Comparison of ENCODE assay signal across 9 mouse cellular contexts in genomic region chr13:21275815-21276550, GRCm38 (mm10). TPM values are rescaled to one million over a fixed set of nuclear protein-coding genes. Genes with fewer than 3 reads are reported as not detected.
DNase-seq lines count a peak whose midpoint lies in the region; ATAC-seq lines count a peak whose summit lies in the region.
"Had no signal": no experiment of that assay in that cellular context is flagged by ENCODE, and none has a peak within 500 bp of the region (broad histone marks: within the 10 kb centered on the region; RNA-seq: fewer than 3 reads in every experiment).

No protein-coding gene starts in this region.

- WGBS in forebrain, embryonic 10.5 days = under 1% methylated on average over 25 of the region's 25 CpGs
- WGBS in neural tube, embryonic 15.5 days = under 1% methylated on average over 25 of the region's 25 CpGs

- peaks cover 23% of the 10 kb centered on the region for H3K4me1 ChIP-seq in forebrain, embryonic 10.5 days
- peaks cover 7% of the 10 kb centered on the region; the same call in 1 of the 2 replicates for H3K4me1 ChIP-seq in neural tube, embryonic 15.5 days

- H3K4me2 ChIP-seq in neural tube, embryonic 15.5 days = peak overlapping the region; percentile 80

- peak overlapping the region; percentile 56 for H3K9ac ChIP-seq in neural tube, embryonic 15.5 days (replicated peaks)

- H3K4me3 ChIP-seq in forebrain, embryonic 10.5 days = peak overlapping the region; percentile 70
- H3K4me3 ChIP-seq in neural tube, embryonic 15.5 days (replicated peaks) = peak overlapping the region; percentile 59

- H3K27ac ChIP-seq in forebrain, embryonic 10.5 days = peak overlapping the region; percentile 85
- no peak overlapping the region for H3K27ac ChIP-seq in neural tube, embryonic 15.5 days (replicated peaks)

- H3K9me3 ChIP-seq in forebrain, embryonic 10.5 days = no peaks in the 10 kb centered on the region
- H3K9me3 ChIP-seq in neural tube, embryonic 15.5 days (replicated peaks) = no peaks in the 10 kb centered on the region

- intact Hi-C loops in heart, postnatal 25 days (cut with DNase I) = loop anchor here (2.0 to 5.0 kb wide), 3 partner anchors 41 to 436 kb away; no protein-coding TSS in a partner anchor

- H3K36me3 ChIP-seq in forebrain, embryonic 10.5 days (replicated peaks) = no peaks in the 10 kb centered on the region
- no peaks in the 10 kb centered on the region for H3K36me3 ChIP-seq in neural tube, embryonic 15.5 days

- DNase-seq in MEL-GATA-1-ER (ENCODE audit: extremely low read depth, low read depth) = peak; percentile 84
- peak; percentile 82 for DNase-seq in brain, embryonic 18.5 days (ENCODE audit: low read depth, low spot score)
- peak; percentile 85 for DNase-seq in forebrain, embryonic 10.5 days (ENCODE audit: extremely low spot score, low spot score)
- peak; percentile 17 for DNase-seq in heart, postnatal 25 days (ENCODE audit: low spot score)
- peak; percentile 85 to 96 for DNase-seq in layer of hippocampus, adult 18-20 months (ENCODE audit: low spot score in 2 of 2)
- DNase-seq in lung, adult 18-20 months = peak; percentile 23 to 52

- peaks cover 32% of the 10 kb centered on the region for H3K27me3 ChIP-seq in forebrain, embryonic 10.5 days (ENCODE audit: poor library complexity, severe bottlenecking)
- peaks cover 3% of the 10 kb centered on the region; the same call in 1 of the 2 replicates for H3K27me3 ChIP-seq in neural tube, embryonic 15.5 days (replicated peaks)

- ATAC-seq in neural tube, embryonic 15.5 days (ENCODE audit: low FRiP score) = peak; percentile 88
- no peak for ATAC-seq in monocyte, adult 5-6 weeks (replicated peaks; ENCODE audit: insufficient number of reproducible peaks, low FRiP score, low TSS enrichment, poor library complexity, severe bottlenecking)

RNA-seq across cellular contexts. Expression of gene Gpx5, which starts 16.5 kb away (rescaled TPM):
- not detected in 2 replicates for polyA plus RNA-seq in forebrain, embryonic 10.5 days (2016; fragmentation: Nextera tagmentation; extraction: Ambion mirVana)
- not detected for total RNA-seq in heart, postnatal 25 days (2021)
- total RNA-seq in layer of hippocampus, adult 18-20 months (2021) = not detected
- not detected in 2 replicates for polyA plus RNA-seq in neural tube, embryonic 15.5 days (2015; fragmentation: Nextera tagmentation; extraction: Ambion mirVana)
- total RNA-seq in monocyte, adult 5-6 weeks (2017) = not detected in 3 replicates
- total RNA-seq: neutrophil, adult 5-6 weeks had no signal

RNA-seq across cellular contexts. Expression of gene Gpx6, which starts 35.9 kb away (rescaled TPM):
- 0.15 and 0.21 TPM in 2 replicates for polyA plus RNA-seq in forebrain, embryonic 10.5 days (2016; fragmentation: Nextera tagmentation; extraction: Ambion mirVana)
- not detected for total RNA-seq in heart, postnatal 25 days (2021)
- not detected for total RNA-seq in layer of hippocampus, adult 18-20 months (2021)
- 0.24 and 0.27 TPM in 2 replicates for polyA plus RNA-seq in neural tube, embryonic 15.5 days (2015; fragmentation: Nextera tagmentation; extraction: Ambion mirVana)
- not detected in 3 replicates for total RNA-seq in monocyte, adult 5-6 weeks (2017)
- total RNA-seq: neutrophil, adult 5-6 weeks had no signal

Comparison
In these comparisons a context has a peak if more than half of its experiments do, and no peak if none do; other contexts are left out.
1. DNase-seq: peak in every context shown above with its lines; median percentile 90 in layer of hippocampus, adult 18-20 months; 85 in forebrain, embryonic 10.5 days; 84 in MEL-GATA-1-ER; 82 in brain, embryonic 18.5 days; 38 in lung, adult 18-20 months; 17 in heart, postnatal 25 days.